Mouse (Mus musculus) gastrocnemius, postnatal 10 days (tissue): ENCODE measurements around the gene Dynlt3. TPM values are rescaled to one million over a fixed set of nuclear protein-coding genes. Genes with fewer than 3 reads are reported as not detected.
"Not testable (repeated sequence)": the region's sequence is repeated elsewhere in the genome, so short reads cannot be mapped to it uniquely, and the experiment has no call there.

Source experiments
- DNase-seq: peaks from one replicate; pipeline ENCODE4 v3.0.0; 2021; ENCODE audit warnings: mixed read lengths
- long read RNA-seq, 2 experiments: library from polyadenylated mRNA; stranded (forward); transcript quantifications; one replicate each; pipeline ENCODE4 v2.0.0; 2021
- total RNA-seq, 2 experiments: library from RNA; stranded (reverse); gene quantifications; 2 replicates each; pipeline ENCODE4 v1.2.3; 2021

Dynlt3 gene
- total RNA-seq, result 10 to 100 TPM; 66.0 to 68.5 TPM
- long read RNA-seq, experiment 1, transcript Dynlt3-201 (5 exons, 2,176 nt), result major isoform, 51 of 61 reads
- long read RNA-seq, experiment 1, partial matches to known transcripts, result 2 of 61 reads
- long read RNA-seq, experiment 1, other reads (novel, unspliced or antisense), result 8 of 61 reads
- long read RNA-seq, experiment 2, transcript Dynlt3-201 (5 exons, 2,176 nt), result major isoform, 52 of 57 reads
- long read RNA-seq, experiment 2, partial matches to known transcripts, result 0 of 57 reads
- long read RNA-seq, experiment 2, other reads (novel, unspliced or antisense), result 5 of 57 reads

GRCm38 (mm10) chrX:9662391-9663111 lies at the start of gene Dynlt3:
TSS of gene Dynlt3 (minus strand) at chrX:9663003.
- DNase-seq, result peak; percentile 62

DNA sequence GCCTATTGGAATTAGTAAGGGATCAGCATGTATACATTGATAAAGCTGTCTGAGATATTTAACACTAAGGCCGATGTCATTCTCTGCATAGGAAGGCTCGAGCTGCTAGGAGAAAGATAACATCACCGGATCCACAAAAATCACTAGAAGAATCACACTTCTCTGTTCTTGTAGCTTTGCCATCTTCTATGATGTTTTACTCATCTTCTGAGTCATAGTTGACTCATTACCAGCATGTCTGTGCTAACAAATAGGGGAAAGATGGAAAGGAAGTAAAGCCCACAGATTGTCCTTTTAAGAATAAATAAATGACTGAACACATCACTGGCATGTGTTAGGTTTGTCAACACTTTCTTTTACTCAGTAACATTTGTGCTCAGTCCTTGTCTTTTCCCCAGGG lies 37.0 kb upstream of the Dynlt3 start:
- DNase-seq, result no peak

- no peak for DNase-seq
These were observed 33.2 kb upstream of the Dynlt3 start for GRCm38 (mm10) chrX:9695997-9696396.

DNA sequence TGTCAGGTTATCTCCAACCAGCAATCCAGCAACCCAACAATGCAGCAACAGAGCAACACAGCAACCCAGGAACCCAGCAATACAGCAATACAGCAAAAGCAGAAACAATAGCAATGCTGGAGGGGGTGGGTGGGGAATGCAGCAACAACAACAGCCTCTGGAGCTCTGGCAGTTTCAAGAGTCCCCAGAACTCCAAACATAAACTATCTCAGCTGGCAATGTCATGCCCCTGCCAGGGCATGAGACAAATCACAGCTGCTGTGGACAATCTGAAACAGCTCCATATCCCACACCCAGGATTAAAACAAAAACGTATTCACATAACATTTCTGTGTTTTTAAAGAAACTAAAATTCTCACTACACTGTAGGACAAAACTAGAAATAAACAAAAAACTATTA lies 9.2 kb upstream of the Dynlt3 start:
- no peak for DNase-seq

DNA sequence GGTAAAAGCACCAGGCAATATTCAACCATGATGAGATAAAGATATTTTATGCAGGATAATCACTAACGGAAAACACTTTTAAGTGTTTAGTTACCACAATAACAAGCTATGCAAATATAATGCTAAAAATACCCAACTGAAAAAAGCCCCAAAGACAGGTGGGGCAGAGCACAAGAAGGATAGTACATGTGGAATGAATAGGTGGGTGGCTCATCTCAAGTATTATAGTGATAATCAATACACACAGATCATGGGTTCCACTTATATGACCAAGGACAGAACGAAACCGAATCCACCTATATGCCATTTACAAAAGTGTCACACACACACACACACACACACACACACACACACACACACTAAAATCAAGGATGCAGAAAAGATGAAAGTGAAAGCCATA lies 8.6 kb upstream of the Dynlt3 start:
- DNase-seq, result no peak

GRCm38 (mm10) chrX:9652806-9653205 lies 10.0 kb downstream of the Dynlt3 start:
- DNase-seq, result no peak

GRCm38 (mm10) chrX:9640594-9640993 lies 22.2 kb downstream of the Dynlt3 start:
- DNase-seq, result not testable (repeated sequence)

GRCm38 (mm10) chrX:9640126-9640525 lies 22.7 kb downstream of the Dynlt3 start:
- DNase-seq, result not testable (repeated sequence)

Other genes starting within 250 kb of the Dynlt3 start
- gene Cybb, start 175.2 kb downstream of the Dynlt3 start, total RNA-seq, result 1 to 10 TPM; 2.9 to 6.3 TPM
- gene H2al1o, start 90.6 kb downstream of the Dynlt3 start, total RNA-seq, result not detected
- gene Hypm, start 183.9 kb upstream of the Dynlt3 start, total RNA-seq, result not detected
- gene H2al3, start 186.7 kb upstream of the Dynlt3 start, total RNA-seq, result not detected
- gene Sytl5, start 222.6 kb upstream of the Dynlt3 start, total RNA-seq, result under 1 TPM; 0.09 to 0.18 TPM